In genomic region chr7:45457204-45458060, GRCm38 (mm10) we compare ENCODE assay signal across 8 mouse cellular contexts. TPM values are rescaled to one million over a fixed set of nuclear protein-coding genes. Genes with fewer than 3 reads are reported as not detected.
DNase-seq lines count a peak whose midpoint lies in the region; ATAC-seq lines count a peak whose summit lies in the region.

No protein-coding gene starts in this region.

- H3K4me1 ChIP-seq in embryonic facial prominence, embryonic 12.5 days, result peaks cover 24% of the 10 kb centered on the region
- peaks cover 31% of the 10 kb centered on the region for H3K4me1 ChIP-seq in hindbrain, embryonic 14.5 days (replicated peaks; ENCODE audit: control insufficient read depth, insufficient read depth, low read length)
- peaks cover 50% of the 10 kb centered on the region for H3K4me1 ChIP-seq in liver, embryonic 12.5 days
- H3K4me1 ChIP-seq in neural tube, embryonic 12.5 days, result peaks cover 34% of the 10 kb centered on the region

- no peaks in the 10 kb centered on the region for H3K9me3 ChIP-seq in embryonic facial prominence, embryonic 12.5 days
- no peaks in the 10 kb centered on the region for H3K9me3 ChIP-seq in hindbrain, embryonic 14.5 days (ENCODE audit: control insufficient read depth, low read length)
- no peaks in the 10 kb centered on the region for H3K9me3 ChIP-seq in liver, embryonic 12.5 days (replicated peaks)
- no peaks in the 10 kb centered on the region for H3K9me3 ChIP-seq in neural tube, embryonic 12.5 days

- H3K27ac ChIP-seq in embryonic facial prominence, embryonic 12.5 days, result 0 out of 2 replicates have a peak overlapping the region, but pooled peaks have one; percentile 42
- 0 out of 2 replicates have a peak overlapping the region, but pooled peaks have one; percentile 97 for H3K27ac ChIP-seq in hindbrain, embryonic 14.5 days
- peak overlapping the region; percentile 96 for H3K27ac ChIP-seq in liver, embryonic 12.5 days
- no peak overlapping the region for H3K27ac ChIP-seq in neural tube, embryonic 12.5 days

- H3K27me3 ChIP-seq in embryonic facial prominence, embryonic 12.5 days, result no peaks in the 10 kb centered on the region
- H3K27me3 ChIP-seq in hindbrain, embryonic 14.5 days (ENCODE audit: control insufficient read depth, insufficient read depth, low read length), result no peaks in the 10 kb centered on the region
- H3K27me3 ChIP-seq in liver, embryonic 12.5 days (replicated peaks), result no peaks in the 10 kb centered on the region
- H3K27me3 ChIP-seq in neural tube, embryonic 12.5 days (replicated peaks), result no peaks in the 10 kb centered on the region

- peak overlapping the region; percentile 89 for H3K9ac ChIP-seq in embryonic facial prominence, embryonic 12.5 days
- peak overlapping the region; percentile 82 for H3K9ac ChIP-seq in hindbrain, embryonic 14.5 days
- peak overlapping the region; percentile 93 for H3K9ac ChIP-seq in liver, embryonic 12.5 days
- H3K9ac ChIP-seq in neural tube, embryonic 12.5 days, result peak overlapping the region; percentile 83; the same call in 1 of the 2 replicates

- peak overlapping the region; percentile 89 for H3K4me3 ChIP-seq in embryonic facial prominence, embryonic 12.5 days
- H3K4me3 ChIP-seq in hindbrain, embryonic 14.5 days (replicated peaks; ENCODE audit: low read length), result peak overlapping the region; percentile 78
- H3K4me3 ChIP-seq in liver, embryonic 12.5 days, result peak overlapping the region; percentile 87
- peak overlapping the region; percentile 72 for H3K4me3 ChIP-seq in neural tube, embryonic 12.5 days

- H3K36me3 ChIP-seq in embryonic facial prominence, embryonic 12.5 days, result peaks cover 61% of the 10 kb centered on the region
- H3K36me3 ChIP-seq in hindbrain, embryonic 14.5 days (replicated peaks; ENCODE audit: control insufficient read depth, insufficient read depth), result peaks cover 69% of the 10 kb centered on the region
- H3K36me3 ChIP-seq in liver, embryonic 12.5 days, result peaks cover 60% of the 10 kb centered on the region
- H3K36me3 ChIP-seq in neural tube, embryonic 12.5 days, result peaks cover 43% of the 10 kb centered on the region

- no peak for ATAC-seq in embryonic facial prominence, embryonic 12.5 days (ENCODE audit: insufficient number of reproducible peaks, insufficient read depth, low FRiP score, low TSS enrichment)
- ATAC-seq in hindbrain, embryonic 14.5 days (ENCODE audit: low FRiP score), result no peak
- ATAC-seq in liver, embryonic 12.5 days, result peak; percentile 25
- ATAC-seq in neural tube, embryonic 12.5 days (ENCODE audit: low FRiP score, low read depth), result no peak

- peak; percentile 46 for DNase-seq in layer of hippocampus, adult 11-12 months (ENCODE audit: low spot score)
- no peak for DNase-seq in layer of hippocampus, postnatal 25 days (ENCODE audit: extremely low spot score in 1 of 2, low spot score in 1 of 2)
- no peak for DNase-seq in hindbrain, embryonic 14.5 days (ENCODE audit: low spot score)
- no peak for DNase-seq in frontal cortex, postnatal 10 days (ENCODE audit: low spot score in 2 of 2)
- no peak for DNase-seq in frontal cortex, adult 2 months (ENCODE audit: extremely low spot score in 1 of 2, low spot score in 1 of 2)

- 69% methylated on average over 10 of the region's 10 CpGs for WGBS in embryonic facial prominence, embryonic 12.5 days
- 70% methylated on average over 10 of the region's 10 CpGs for WGBS in hindbrain, embryonic 14.5 days
- WGBS in liver, embryonic 12.5 days (ENCODE audit: insufficient replicate concordance), result 37% methylated on average over 9 of the region's 10 CpGs
- 74% methylated on average over 10 of the region's 10 CpGs for WGBS in neural tube, embryonic 12.5 days

- H3K4me2 ChIP-seq in embryonic facial prominence, embryonic 12.5 days (replicated peaks), result peak overlapping the region; percentile 73
- H3K4me2 ChIP-seq in hindbrain, embryonic 14.5 days (replicated peaks), result peak overlapping the region; percentile 92
- peak overlapping the region; percentile 88 for H3K4me2 ChIP-seq in liver, embryonic 12.5 days
- peak overlapping the region; percentile 75 for H3K4me2 ChIP-seq in neural tube, embryonic 12.5 days (replicated peaks)

RNA-seq across cellular contexts. Expression of gene Ftl1, which starts 2.3 kb away (rescaled TPM):
- total RNA-seq in layer of hippocampus, postnatal 25 days (2021), result 100 to 1,000 TPM; 204 to 228 TPM
- polyA plus RNA-seq in embryonic facial prominence, embryonic 12.5 days (2016; fragmentation: Nextera tagmentation; extraction: Ambion mirVana), result 5,211 and 5,392 TPM in 2 replicates
- polyA plus RNA-seq in hindbrain, embryonic 14.5 days (2014; fragmentation: Nextera tagmentation; extraction: Ambion mirVana), result 4,936 and 5,483 TPM in 2 replicates
- 7,751 and 8,218 TPM in 2 replicates for polyA plus RNA-seq in liver, embryonic 12.5 days (2016; fragmentation: Nextera tagmentation; extraction: Ambion mirVana)
- 5,746 and 6,117 TPM in 2 replicates for polyA plus RNA-seq in neural tube, embryonic 12.5 days (2016; fragmentation: Nextera tagmentation; extraction: Ambion mirVana)
- polyA plus RNA-seq in frontal cortex, adult 2 months (2012; rRNA removed), result 647 and 719 TPM in 2 replicates

RNA-seq across cellular contexts. Expression of gene Bax, which starts 9.3 kb away (rescaled TPM):
- 10 to 100 TPM; 81.6 to 82.1 TPM for total RNA-seq in layer of hippocampus, postnatal 25 days (2021)
- polyA plus RNA-seq in embryonic facial prominence, embryonic 12.5 days (2016; fragmentation: Nextera tagmentation; extraction: Ambion mirVana), result 220 and 224 TPM in 2 replicates
- polyA plus RNA-seq in hindbrain, embryonic 14.5 days (2014; fragmentation: Nextera tagmentation; extraction: Ambion mirVana), result 182 and 190 TPM in 2 replicates
- polyA plus RNA-seq in liver, embryonic 12.5 days (2016; fragmentation: Nextera tagmentation; extraction: Ambion mirVana), result 147 and 155 TPM in 2 replicates
- polyA plus RNA-seq in neural tube, embryonic 12.5 days (2016; fragmentation: Nextera tagmentation; extraction: Ambion mirVana), result 262 and 276 TPM in 2 replicates
- 108 and 110 TPM in 2 replicates for polyA plus RNA-seq in frontal cortex, adult 2 months (2012; rRNA removed)

RNA-seq across cellular contexts. Expression of gene Ruvbl2, which starts 19.5 kb away (rescaled TPM):
- 10 to 100 TPM; 34.3 to 40.6 TPM for total RNA-seq in layer of hippocampus, postnatal 25 days (2021)
- 149 and 151 TPM in 2 replicates for polyA plus RNA-seq in embryonic facial prominence, embryonic 12.5 days (2016; fragmentation: Nextera tagmentation; extraction: Ambion mirVana)
- polyA plus RNA-seq in hindbrain, embryonic 14.5 days (2014; fragmentation: Nextera tagmentation; extraction: Ambion mirVana), result 83.9 and 93.5 TPM in 2 replicates
- polyA plus RNA-seq in liver, embryonic 12.5 days (2016; fragmentation: Nextera tagmentation; extraction: Ambion mirVana), result 135 and 141 TPM in 2 replicates
- 126 and 127 TPM in 2 replicates for polyA plus RNA-seq in neural tube, embryonic 12.5 days (2016; fragmentation: Nextera tagmentation; extraction: Ambion mirVana)
- polyA plus RNA-seq in frontal cortex, adult 2 months (2012; rRNA removed), result 46.9 and 47.2 TPM in 2 replicates

RNA-seq across cellular contexts. Expression of gene Gys1, which starts 22.8 kb away (rescaled TPM):
- total RNA-seq in layer of hippocampus, postnatal 25 days (2021), result 10 to 100 TPM; 13.9 to 16.5 TPM
- polyA plus RNA-seq in embryonic facial prominence, embryonic 12.5 days (2016; fragmentation: Nextera tagmentation; extraction: Ambion mirVana), result 43.2 and 45.4 TPM in 2 replicates
- polyA plus RNA-seq in hindbrain, embryonic 14.5 days (2014; fragmentation: Nextera tagmentation; extraction: Ambion mirVana), result 17.8 and 21.6 TPM in 2 replicates
- polyA plus RNA-seq in liver, embryonic 12.5 days (2016; fragmentation: Nextera tagmentation; extraction: Ambion mirVana), result 8.6 and 10.2 TPM in 2 replicates
- polyA plus RNA-seq in neural tube, embryonic 12.5 days (2016; fragmentation: Nextera tagmentation; extraction: Ambion mirVana), result 31.8 and 32.7 TPM in 2 replicates
- polyA plus RNA-seq in frontal cortex, adult 2 months (2012; rRNA removed), result 20.5 and 20.9 TPM in 2 replicates

RNA-seq across cellular contexts. Expression of gene Tulp2, which starts 24.2 kb away (rescaled TPM):
- not detected for total RNA-seq in layer of hippocampus, postnatal 25 days (2021)
- 0.92 and 1.2 TPM in 2 replicates for polyA plus RNA-seq in embryonic facial prominence, embryonic 12.5 days (2016; fragmentation: Nextera tagmentation; extraction: Ambion mirVana)
- polyA plus RNA-seq in hindbrain, embryonic 14.5 days (2014; fragmentation: Nextera tagmentation; extraction: Ambion mirVana), result 0.13 and 0.35 TPM in 2 replicates
- 1.9 and 2.0 TPM in 2 replicates for polyA plus RNA-seq in liver, embryonic 12.5 days (2016; fragmentation: Nextera tagmentation; extraction: Ambion mirVana)
- polyA plus RNA-seq in neural tube, embryonic 12.5 days (2016; fragmentation: Nextera tagmentation; extraction: Ambion mirVana), result 0.41 and 0.60 TPM in 2 replicates
- polyA plus RNA-seq in frontal cortex, adult 2 months (2012; rRNA removed), result 0.12 and 0.17 TPM in 2 replicates
